Mouse (Mus musculus) left cerebral cortex, adult 2 months (tissue): ENCODE measurements at regions not wholly inside any gene's neighbourhood (a gene's known extent, or its start where the extent isn't known, plus 50 kb on each side); places are given as distances from the start of the nearest gene placed in this dataset.

ENCODE experiments used
- DNase-seq, 2 experiments: peaks; one replicate each; pipeline ENCODE4 v3.0.0; 2021 to 2022; ENCODE audit warnings: low spot score in 2 of 2, mixed read lengths in 1 of 2; ENCODE audit errors: extremely low spot score in 1 of 2
- H3K27ac ChIP-seq: fragments of 200-600 bp; 2 replicates; pipeline ENCODE4 v1.8.1; 2022
- H3K4me3 ChIP-seq: fragments of 200-600 bp; 2 replicates; pipeline ENCODE4 v1.8.1; 2022
- CTCF ChIP-seq: fragments of 200-600 bp; IDR thresholded peaks from 2 replicates; pipeline ENCODE4 v1.8.1; 2022; ENCODE audit warnings: antibody characterized with exemption, mild to moderate bottlenecking, moderate library complexity
- intact Hi-C: fragments of 180-260 bp; cut with DNase I; formaldehyde crosslinking; loops from one replicate; pipeline ENCODE4 v1.15.1; 2025

GRCm38 (mm10) chr15:36336857-36337256 is 670.7 kb downstream of the Zfp706 start:
- intact Hi-C loops: no loop called here
- Histone ChIP-seq H3K27ac (no peak overlapping the region), H3K4me3 (no peak overlapping the region)
- TF ChIP-seq CTCF: no peak
- DNase-seq: no peak

DNA sequence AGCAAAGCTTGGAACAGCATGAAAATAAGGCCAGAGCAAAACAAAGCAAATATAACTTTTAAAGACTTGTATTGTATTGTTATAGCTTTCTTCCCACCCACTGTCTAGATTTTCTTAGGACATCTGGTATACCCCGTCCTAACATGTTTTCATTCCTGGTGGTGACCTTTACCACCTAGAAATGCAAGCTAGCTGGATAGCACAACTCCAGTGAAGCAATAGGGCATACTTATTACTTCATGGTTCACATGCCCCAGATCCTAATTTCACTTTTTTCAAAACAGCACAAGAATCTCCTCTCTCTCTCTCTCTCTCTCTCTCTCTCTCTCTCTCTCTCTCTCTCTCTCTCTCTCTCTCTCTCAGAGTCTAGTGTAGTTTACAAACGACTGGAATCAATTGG is 672.5 kb downstream of the Zfp706 start:
- no peak overlapping the region for H3K27ac ChIP-seq
- DNase-seq: no peak
- intact Hi-C loops: no loop called here
- no peak for TF ChIP-seq CTCF
- no peak overlapping the region for H3K4me3 ChIP-seq

GRCm38 (mm10) chr15:36334436-36335113 is 673.0 kb downstream of the Zfp706 start:
- DNase-seq: peak in 1 of 2 experiments; percentile 7
- intact Hi-C loops: no loop called here
- TF ChIP-seq CTCF: no peak

GRCm38 (mm10) chr15:36333857-36334256 is 673.7 kb downstream of the Zfp706 start:
- no peak for DNase-seq
- no peak overlapping the region for H3K27ac ChIP-seq
- no peak for TF ChIP-seq CTCF
- intact Hi-C loops: no loop called here
- H3K4me3 ChIP-seq: no peak overlapping the region

More at GRCm38 (mm10) chr15:36334436-36335113, 673.0 kb downstream of the Zfp706 start:
- no peak overlapping the region for H3K4me3 ChIP-seq
- no peak overlapping the region for H3K27ac ChIP-seq

GRCm38 (mm10) chr15:36333265-36333664 is 674.3 kb downstream of the Zfp706 start:
- no peak for TF ChIP-seq CTCF
- Histone ChIP-seq H3K27ac (no peak overlapping the region), H3K4me3 (no peak overlapping the region)
- DNase-seq: no peak
- intact Hi-C loops: no loop called here
